Comparison of ENCODE assay signal across 14 mouse cellular contexts in the genomic region with DNA sequence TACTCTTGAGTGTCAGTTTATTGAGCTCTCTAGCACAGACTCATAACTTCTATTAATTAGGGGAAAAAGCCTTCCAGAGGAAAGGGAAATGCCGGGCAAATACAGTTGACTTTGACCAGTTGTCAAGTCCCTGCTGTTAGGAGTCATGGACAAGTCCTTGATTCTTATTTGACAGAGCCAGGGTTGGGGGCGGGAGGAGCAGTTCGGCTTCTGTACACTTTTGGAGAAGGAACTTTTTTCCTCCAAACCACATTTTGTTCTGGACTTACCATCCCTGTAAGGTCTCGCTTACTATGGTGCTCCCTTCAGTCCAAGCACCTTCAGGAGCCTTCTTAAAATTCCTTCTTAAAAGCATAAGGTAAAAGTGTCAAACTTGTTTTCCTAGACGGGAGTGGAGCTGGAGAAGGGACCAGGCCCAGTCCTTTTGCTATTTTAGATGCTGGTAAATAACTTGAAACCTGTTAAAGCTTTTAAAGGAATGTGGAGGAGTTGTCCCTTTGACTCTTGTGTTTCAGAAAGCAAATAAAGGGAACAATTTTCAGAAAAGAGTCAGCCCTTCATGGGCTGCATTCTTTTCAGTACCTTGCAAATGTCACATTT.
DNase-seq lines count a peak whose midpoint lies in the region; ATAC-seq lines count a peak whose summit lies in the region.
"Had no signal": no experiment of that assay in that cellular context is flagged by ENCODE, and none has a peak within 500 bp of the region (broad histone marks: within the 10 kb centered on the region; RNA-seq: fewer than 3 reads in every experiment).

No protein-coding gene starts in this region.

- DNase-seq in kidney, postnatal 25 days: no peak
- DNase-seq in lung, postnatal 36 days: peak; percentile 53
- no peak for DNase-seq in right cerebral cortex, postnatal 14 days
- DNase-seq in spleen, postnatal 14 days (ENCODE audit: low spot score in 2 of 2): no peak
- DNase-seq: gastrocnemius, postnatal 14 days; kidney, adult 9 months; liver had no signal

- H3K36me3 ChIP-seq in kidney, embryonic 15.5 days: no peaks in the 10 kb centered on the region
- H3K36me3 ChIP-seq in embryonic facial prominence, embryonic 13.5 days: no peaks in the 10 kb centered on the region
- no peaks in the 10 kb centered on the region for H3K36me3 ChIP-seq in limb, embryonic 13.5 days
- H3K36me3 ChIP-seq: heart, embryonic 12.5 days; hindbrain, embryonic 13.5 days had no signal

- H3K27me3 ChIP-seq in kidney, embryonic 15.5 days: no peaks in the 10 kb centered on the region
- H3K27me3 ChIP-seq in embryonic facial prominence, embryonic 13.5 days: no peaks in the 10 kb centered on the region
- no peaks in the 10 kb centered on the region for H3K27me3 ChIP-seq in limb, embryonic 13.5 days
- H3K27me3 ChIP-seq: heart, embryonic 12.5 days had no signal

- peaks cover 49% of the 10 kb centered on the region for H3K4me1 ChIP-seq in kidney, embryonic 15.5 days
- H3K4me1 ChIP-seq in embryonic facial prominence, embryonic 13.5 days: peaks cover 50% of the 10 kb centered on the region
- peaks cover 60% of the 10 kb centered on the region for H3K4me1 ChIP-seq in limb, embryonic 13.5 days

- H3K4me3 ChIP-seq in kidney, embryonic 15.5 days (replicated peaks): no peak overlapping the region
- H3K4me3 ChIP-seq in embryonic facial prominence, embryonic 13.5 days: no peak overlapping the region
- no peak overlapping the region for H3K4me3 ChIP-seq in limb, embryonic 13.5 days
- H3K4me3 ChIP-seq: heart, embryonic 12.5 days; hindbrain, embryonic 13.5 days had no signal

- peak overlapping the region; percentile 71 for H3K27ac ChIP-seq in kidney, embryonic 15.5 days
- H3K27ac ChIP-seq in embryonic facial prominence, embryonic 13.5 days: peak overlapping the region; percentile 33; the same call in 1 of the 2 replicates
- peak overlapping the region; percentile 40 for H3K27ac ChIP-seq in limb, embryonic 13.5 days
- H3K27ac ChIP-seq: hindbrain, embryonic 13.5 days had no signal

- no peak overlapping the region for H3K4me2 ChIP-seq in kidney, embryonic 15.5 days
- no peak overlapping the region for H3K4me2 ChIP-seq in embryonic facial prominence, embryonic 13.5 days
- H3K4me2 ChIP-seq in limb, embryonic 13.5 days (replicated peaks): no peak overlapping the region
- H3K4me2 ChIP-seq: heart, embryonic 12.5 days; hindbrain, embryonic 13.5 days had no signal

- ATAC-seq in kidney, embryonic 15.5 days (replicated peaks; ENCODE audit: low FRiP score): no peak
- ATAC-seq in embryonic facial prominence, embryonic 13.5 days (ENCODE audit: insufficient number of reproducible peaks, insufficient read depth, low FRiP score, low TSS enrichment, low read depth): no peak
- ATAC-seq in limb, embryonic 13.5 days (ENCODE audit: low FRiP score, low read depth): no peak
- ATAC-seq: CD4-positive, CD25-positive, alpha-beta regulatory T cell, adult 4 months; forebrain, embryonic 16.5 days had no signal

- 50% methylated on average over 5 of the region's 5 CpGs for WGBS in kidney, embryonic 15.5 days
- WGBS in embryonic facial prominence, embryonic 13.5 days: 70% methylated on average over 5 of the region's 5 CpGs
- whole genome bisulfite sequencing in limb, embryonic 13.5 days: 41% methylated on average over 5 of the region's 5 CpGs

- no peaks in the 10 kb centered on the region for H3K9me3 ChIP-seq in kidney, embryonic 15.5 days (replicated peaks)
- H3K9me3 ChIP-seq in embryonic facial prominence, embryonic 13.5 days: no peaks in the 10 kb centered on the region
- H3K9me3 ChIP-seq in limb, embryonic 13.5 days: no peaks in the 10 kb centered on the region
- H3K9me3 ChIP-seq: heart, embryonic 12.5 days; hindbrain, embryonic 13.5 days had no signal

- H3K9ac ChIP-seq in kidney, embryonic 15.5 days: no peak overlapping the region
- H3K9ac ChIP-seq in embryonic facial prominence, embryonic 13.5 days: no peak overlapping the region
- no peak overlapping the region for H3K9ac ChIP-seq in limb, embryonic 13.5 days
- H3K9ac ChIP-seq: heart, embryonic 12.5 days; hindbrain, embryonic 13.5 days had no signal
